Mouse (Mus musculus) ES-Bruce4 (cell line): ENCODE results near the gene Chil1.

Source experiments
- CTCF ChIP-seq: IDR thresholded peaks from one replicate; pipeline ENCODE4 v1.8.1; 2011; ENCODE audit warnings: low read depth, low read length
- EP300 ChIP-seq: IDR thresholded peaks from 2 replicates; pipeline ENCODE4 v1.6.1; 2011; ENCODE audit warnings: low read depth, low read length; ENCODE audit not compliant: insufficient read depth
- POLR2A ChIP-seq: IDR thresholded peaks from one replicate; pipeline ENCODE4 v1.8.1; 2011; ENCODE audit warnings: low read length; ENCODE audit not compliant: insufficient read depth

DNA sequence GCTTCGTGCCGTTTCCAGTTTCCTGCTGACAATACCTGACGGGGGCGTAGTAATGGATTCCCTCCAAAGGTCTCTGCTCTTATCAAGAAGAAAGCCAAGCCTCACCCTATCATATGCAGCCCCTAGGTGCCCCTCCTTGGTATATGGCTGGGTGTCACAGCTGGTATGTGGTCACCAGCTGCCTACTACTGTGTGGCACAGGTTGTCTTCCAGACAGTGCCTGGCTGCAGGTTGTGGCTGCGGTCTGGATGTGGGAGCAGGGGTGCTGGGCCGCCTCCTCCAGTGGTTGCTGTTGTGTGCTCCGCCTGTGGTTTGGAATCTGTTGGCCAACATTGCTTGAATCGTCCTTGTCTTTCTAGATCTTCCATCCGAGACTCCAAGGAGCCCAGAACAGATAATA, 31.2 kb upstream of the Chil1 start:
- TF ChIP-seq CTCF: no peak
- TF ChIP-seq POLR2A: no peak
- TF ChIP-seq EP300: no peak
